Mouse (Mus musculus) neural tube, embryonic 14.5 days (tissue): ENCODE results near the gene Arhgap15. TPM values are rescaled to one million over a fixed set of nuclear protein-coding genes. Genes with fewer than 3 reads are reported as not detected.

Experiments used
- ATAC-seq: fragments of 200-750 bp; cut with Nextera tagmentation; 2 replicates; pipeline ENCODE4 v1.8.0; 2017; ENCODE audit warnings: low read depth, mild to moderate bottlenecking, moderate TSS enrichment, moderate library complexity
- H3K27ac ChIP-seq: fragments of 300-500 bp; sonication (generic); 2 replicates; pipeline ENCODE4 v1.5.1; 2014; ENCODE audit warnings: low read depth, mild to moderate bottlenecking, control low read depth, low read length, moderate library complexity, mixed read lengths
- H3K27me3 ChIP-seq: fragments of 300-500 bp; sonication (generic); 2 replicates; pipeline ENCODE4 v1.6.1; 2014; ENCODE audit warnings: low read length; ENCODE audit not compliant: control insufficient read depth, insufficient read depth
- H3K36me3 ChIP-seq: fragments of 300-500 bp; sonication (generic); 2 replicates; pipeline ENCODE4 v1.6.1; 2014; ENCODE audit warnings: low read length, mixed read lengths; ENCODE audit not compliant: control insufficient read depth, insufficient read depth
- H3K4me1 ChIP-seq: fragments of 300-500 bp; sonication (generic); 2 replicates; pipeline ENCODE4 v1.6.1; 2014; ENCODE audit warnings: low read length; ENCODE audit not compliant: control insufficient read depth, insufficient read depth
- H3K4me2 ChIP-seq: fragments of 300-500 bp; sonication (generic); 2 replicates; pipeline ENCODE4 v1.6.1; 2014; ENCODE audit warnings: mild to moderate bottlenecking, low read depth, low read length, control low read depth
- H3K4me3 ChIP-seq: fragments of 300-500 bp; sonication (generic); 2 replicates; pipeline ENCODE4 v1.5.1; 2014; ENCODE audit warnings: low read depth, low read length, control low read depth, mixed read lengths
- H3K9ac ChIP-seq: fragments of 300-500 bp; sonication (generic); replicated peaks from 2 replicates; pipeline ENCODE4 v1.6.1; 2014; ENCODE audit warnings: low read depth, mild to moderate bottlenecking, control low read depth, low read length, mixed read lengths
- H3K9me3 ChIP-seq: fragments of 300-500 bp; sonication (generic); 2 replicates; pipeline ENCODE4 v1.6.1; 2016; ENCODE audit warnings: low read length; ENCODE audit not compliant: control insufficient read depth
- WGBS: fragments of 180-500 bp; shearing (Covaris S2); extraction: QIAGEN DNeasy Blood & Tissue Kit; methylation state at CpG from one replicate; pipeline ENCODE4 v1.1.7; 2014; 5-methylcytosine and 5-hydroxymethylcytosine counted together
- polyA plus RNA-seq: library from polyadenylated mRNA; unstranded; fragments of >200 nt; fragmentation: Nextera tagmentation; extraction: Ambion mirVana; gene quantifications from 2 replicates; pipeline ENCODE4 v1.2.1, GENCODE M21; 2014

Gene Arhgap15
- polyA plus RNA-seq, 1 experiment from 2014 or later = 3.8 TPM

DNA sequence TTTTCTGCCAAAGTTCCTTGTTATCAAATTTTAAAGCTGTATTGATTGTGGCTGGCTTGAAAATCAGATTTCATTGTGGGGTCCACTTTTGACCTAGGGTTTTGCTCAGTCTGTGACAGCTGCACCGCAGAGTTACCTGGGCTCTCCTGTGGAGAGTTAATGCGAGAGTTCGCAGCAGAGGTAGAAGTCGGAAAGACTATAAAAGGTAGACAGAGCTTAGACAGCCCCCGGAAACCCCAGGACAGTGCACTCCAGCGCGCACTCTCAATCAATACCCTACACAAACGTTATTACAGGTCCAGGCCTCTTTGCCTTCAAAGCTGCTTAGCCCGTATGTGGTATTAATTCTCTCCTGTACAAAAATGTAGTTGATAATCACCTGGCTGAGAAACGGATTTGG is 269.4 kb downstream of the Arhgap15 start:
- Histone ChIP-seq H3K9ac (no peak overlapping the region), H3K27me3 (no peaks in the 10 kb centered on the region), H3K9me3 (no peaks in the 10 kb centered on the region), H3K36me3 (no peaks in the 10 kb centered on the region), H3K27ac (no peak overlapping the region), H3K4me2 (no peak overlapping the region), H3K4me3 (no peak overlapping the region), H3K4me1 (no peaks in the 10 kb centered on the region)
- 84% methylated on average over 10 of the region's 10 CpGs for WGBS
- ATAC-seq = peak; percentile 46; the same call in 1 of the 2 replicates

DNA sequence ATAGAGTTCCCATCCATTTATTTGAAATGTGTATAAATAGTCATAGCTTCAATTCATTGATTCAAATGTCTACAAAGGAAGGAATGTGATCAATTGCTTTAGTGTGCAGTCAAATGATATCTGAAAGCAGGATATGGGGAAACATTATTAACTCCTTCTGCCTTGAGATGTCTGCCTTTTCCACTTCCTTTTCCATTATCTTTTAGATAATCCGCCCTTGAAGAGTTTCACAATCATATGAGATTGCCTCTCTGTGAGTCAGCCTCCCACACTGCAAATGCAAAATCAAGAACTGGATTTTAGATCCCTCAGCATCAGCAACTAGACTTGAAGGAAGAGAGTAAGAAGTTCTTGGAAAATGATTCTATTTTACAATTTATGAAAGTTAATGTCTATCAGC is 276.1 kb downstream of the Arhgap15 start:
- no peak overlapping the region for H3K9ac ChIP-seq
- ATAC-seq = no peak

GRCm38 (mm10) chr2:44029035-44029715 is 280.6 kb downstream of the Arhgap15 start:
- no peak overlapping the region for H3K4me2 ChIP-seq
- H3K27ac ChIP-seq = no peak overlapping the region
- H3K4me3 ChIP-seq = no peak overlapping the region
- no peaks in the 10 kb centered on the region for H3K4me1 ChIP-seq
- no peaks in the 10 kb centered on the region for H3K9me3 ChIP-seq
- no peaks in the 10 kb centered on the region for H3K27me3 ChIP-seq
- 84% methylated on average over 8 of the region's 8 CpGs for WGBS
- no peak overlapping the region for H3K9ac ChIP-seq
- no peak for ATAC-seq
- H3K36me3 ChIP-seq = no peaks in the 10 kb centered on the region

More for the DNA sequence above, 276.1 kb downstream of the Arhgap15 start:
- no peaks in the 10 kb centered on the region for H3K36me3 ChIP-seq
- H3K27me3 ChIP-seq = no peaks in the 10 kb centered on the region
- no peaks in the 10 kb centered on the region for H3K4me1 ChIP-seq
- no peak overlapping the region for H3K4me3 ChIP-seq
- WGBS = 78% methylated on average over 1 of the region's 1 CpGs
- no peak overlapping the region for H3K27ac ChIP-seq
- no peaks in the 10 kb centered on the region for H3K9me3 ChIP-seq
- H3K4me2 ChIP-seq = no peak overlapping the region

- H3K27me3 ChIP-seq = no peaks in the 10 kb centered on the region
- no peak overlapping the region for H3K9ac ChIP-seq
- WGBS = 93% methylated on average over 10 of the region's 10 CpGs
- no peaks in the 10 kb centered on the region for H3K4me1 ChIP-seq
- no peaks in the 10 kb centered on the region for H3K9me3 ChIP-seq
- H3K36me3 ChIP-seq = no peaks in the 10 kb centered on the region
- H3K27ac ChIP-seq = no peak overlapping the region
- no peak overlapping the region for H3K4me3 ChIP-seq
- no peak for ATAC-seq
- no peak overlapping the region for H3K4me2 ChIP-seq
Measured at GRCm38 (mm10) chr2:44029865-44030264, 281.2 kb downstream of the Arhgap15 start.

DNA sequence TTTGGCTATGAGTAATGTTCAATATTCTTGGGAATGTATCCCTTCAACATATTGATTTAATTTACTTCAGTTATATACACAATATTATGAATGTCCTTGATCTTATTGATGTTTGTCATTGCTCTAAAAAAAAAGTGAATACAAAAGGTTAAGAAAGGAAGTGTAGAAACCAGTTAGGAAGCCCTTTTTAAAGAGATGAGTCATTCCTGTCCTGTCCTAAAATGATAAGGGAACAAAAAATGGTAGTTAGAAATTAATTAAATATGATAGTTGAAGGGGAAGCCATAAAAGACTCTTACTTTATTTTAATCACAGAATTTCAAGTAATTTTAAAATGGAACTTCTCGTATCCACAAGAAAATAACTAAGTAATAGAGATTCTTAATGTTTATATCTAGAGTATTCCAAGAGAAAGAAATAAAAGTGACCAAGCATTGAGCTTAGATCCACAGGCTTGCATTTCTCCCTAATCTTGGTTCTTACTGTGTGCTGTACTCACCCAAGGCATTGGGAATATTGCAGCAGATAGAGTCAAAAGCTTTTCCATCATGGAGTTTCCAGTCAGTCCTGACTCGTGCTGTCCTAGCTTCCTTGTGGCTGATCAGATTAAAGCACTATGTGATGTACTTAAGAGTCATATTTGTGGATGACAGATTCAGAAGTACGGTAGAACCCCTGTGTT is 291.0 kb downstream of the Arhgap15 start:
- H3K4me3 ChIP-seq = no peak overlapping the region
- H3K4me1 ChIP-seq = no peaks in the 10 kb centered on the region
- no peak overlapping the region for H3K4me2 ChIP-seq
- ATAC-seq = no peak
- no peaks in the 10 kb centered on the region for H3K9me3 ChIP-seq
- no peak overlapping the region for H3K27ac ChIP-seq
- no peaks in the 10 kb centered on the region for H3K27me3 ChIP-seq
- no peaks in the 10 kb centered on the region for H3K36me3 ChIP-seq
- H3K9ac ChIP-seq = no peak overlapping the region
- 89% methylated on average over 3 of the region's 3 CpGs for WGBS

GRCm38 (mm10) chr2:44044088-44044487 is 295.5 kb downstream of the Arhgap15 start:
- Histone ChIP-seq H3K36me3 (no peaks in the 10 kb centered on the region), H3K27me3 (no peaks in the 10 kb centered on the region), H3K4me3 (no peak overlapping the region), H3K4me2 (no peak overlapping the region), H3K27ac (no peak overlapping the region), H3K9ac (no peak overlapping the region), H3K4me1 (no peaks in the 10 kb centered on the region), H3K9me3 (no peaks in the 10 kb centered on the region)
- WGBS = 69% methylated on average over 2 of the region's 2 CpGs
- ATAC-seq = no peak

GRCm38 (mm10) chr2:44044634-44045033 is 296.0 kb downstream of the Arhgap15 start:
- no peaks in the 10 kb centered on the region for H3K4me1 ChIP-seq
- H3K9me3 ChIP-seq = no peaks in the 10 kb centered on the region
- no peak overlapping the region for H3K9ac ChIP-seq
- no peaks in the 10 kb centered on the region for H3K36me3 ChIP-seq
- H3K4me2 ChIP-seq = no peak overlapping the region
- no peak overlapping the region for H3K27ac ChIP-seq
- no peaks in the 10 kb centered on the region for H3K27me3 ChIP-seq
- 92% methylated on average over 1 of the region's 1 CpGs for WGBS
- no peak for ATAC-seq
- H3K4me3 ChIP-seq = no peak overlapping the region

DNA sequence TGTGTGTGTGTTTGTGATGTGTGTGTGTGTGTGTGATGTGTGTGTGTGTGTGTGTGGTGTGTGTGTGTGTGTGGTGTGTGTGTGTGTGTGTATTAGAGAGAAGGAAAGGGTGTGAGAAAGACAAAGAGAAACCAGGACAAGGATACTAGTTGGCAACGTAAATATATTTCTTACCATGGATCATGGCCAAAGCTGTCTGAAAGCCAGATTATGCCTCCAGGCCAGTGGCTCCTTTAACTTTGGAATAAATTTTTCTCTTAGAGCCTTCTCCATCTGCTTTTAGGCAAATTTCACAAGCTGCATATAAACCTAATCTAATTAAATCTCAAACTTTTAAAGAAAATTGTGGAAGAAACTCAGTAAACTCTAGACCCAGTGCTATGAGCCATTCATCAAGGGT is 296.6 kb downstream of the Arhgap15 start:
- Histone ChIP-seq H3K27ac (no peak overlapping the region), H3K36me3 (no peaks in the 10 kb centered on the region), H3K27me3 (no peaks in the 10 kb centered on the region), H3K9ac (no peak overlapping the region), H3K9me3 (no peaks in the 10 kb centered on the region), H3K4me2 (no peak overlapping the region), H3K4me3 (no peak overlapping the region), H3K4me1 (no peaks in the 10 kb centered on the region)
- WGBS = 69% methylated on average over 1 of the region's 1 CpGs
- ATAC-seq = no peak

DNA sequence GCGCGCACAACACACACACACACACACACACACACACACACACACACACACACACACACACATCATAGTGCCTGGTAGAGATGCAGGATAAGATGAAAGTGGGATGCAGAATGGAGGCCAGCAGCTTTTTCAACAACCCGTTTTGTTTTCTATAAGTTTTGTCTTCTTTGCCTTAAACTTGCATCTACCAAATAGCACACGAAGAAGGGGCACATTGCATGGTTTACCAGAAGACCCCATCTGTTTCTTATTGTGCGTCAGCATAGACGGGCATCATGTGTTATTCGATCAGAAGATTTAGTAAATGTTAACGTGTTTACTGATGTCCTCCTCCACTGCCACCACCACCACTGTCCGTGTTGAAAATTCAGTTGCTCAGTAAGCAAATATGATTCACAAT is 311.7 kb downstream of the Arhgap15 start:
- H3K4me3 ChIP-seq = no peak overlapping the region
- no peaks in the 10 kb centered on the region for H3K36me3 ChIP-seq

More for the DNA sequence above, 311.7 kb downstream of the Arhgap15 start:
- H3K9me3 ChIP-seq = no peaks in the 10 kb centered on the region
- H3K27me3 ChIP-seq = no peaks in the 10 kb centered on the region
- H3K9ac ChIP-seq = no peak overlapping the region
- no peak overlapping the region for H3K27ac ChIP-seq
- no peaks in the 10 kb centered on the region for H3K4me1 ChIP-seq
- WGBS = 89% methylated on average over 9 of the region's 9 CpGs
- ATAC-seq = no peak
- no peak overlapping the region for H3K4me2 ChIP-seq
